Mouse (Mus musculus) neural tube, embryonic 11.5 days (tissue): Measurements from ENCODE around the gene Sbf1. TPM values are rescaled to one million over a fixed set of nuclear protein-coding genes. Genes with fewer than 3 reads are reported as not detected.

Source experiments
- ATAC-seq: fragments of 200-750 bp; cut with Nextera tagmentation; 2 replicates; pipeline ENCODE4 v1.8.0; 2017; ENCODE audit warnings: moderate number of reproducible peaks, mild to moderate bottlenecking, moderate TSS enrichment, moderate library complexity; ENCODE audit not compliant: insufficient read depth, low FRiP score, low TSS enrichment
- DNase-seq: peaks from one replicate; pipeline ENCODE4 v3.0.0-alpha.2; 2015; ENCODE audit warnings: low spot score
- H3K27ac ChIP-seq: fragments of 300-500 bp; sonication (generic); 2 replicates; pipeline ENCODE4 v1.5.1; 2014; ENCODE audit warnings: low read depth, mild to moderate bottlenecking, low read length
- H3K27me3 ChIP-seq: fragments of 300-500 bp; sonication (generic); 2 replicates; pipeline ENCODE4 v1.6.1; 2014; ENCODE audit warnings: mild to moderate bottlenecking, low read length, mixed read lengths; ENCODE audit not compliant: control insufficient read depth, insufficient read depth
- H3K36me3 ChIP-seq: fragments of 300-500 bp; sonication (generic); 2 replicates; pipeline ENCODE4 v1.6.1; 2014; ENCODE audit warnings: mild to moderate bottlenecking, low read length, moderate library complexity, mixed read lengths; ENCODE audit not compliant: control insufficient read depth, insufficient read depth
- H3K4me1 ChIP-seq: fragments of 300-500 bp; sonication (generic); 2 replicates; pipeline ENCODE4 v1.6.1; 2014; ENCODE audit warnings: low read length, mixed read lengths; ENCODE audit not compliant: control insufficient read depth, insufficient read depth
- H3K4me2 ChIP-seq: fragments of 300-500 bp; sonication (generic); 2 replicates; pipeline ENCODE4 v1.6.1; 2014; ENCODE audit warnings: low read depth, mild to moderate bottlenecking, moderate library complexity
- H3K4me3 ChIP-seq: fragments of 300-500 bp; sonication (generic); 2 replicates; pipeline ENCODE4 v1.5.1; 2014; ENCODE audit warnings: low read depth, low read length
- H3K9ac ChIP-seq: fragments of 300-500 bp; sonication (generic); 2 replicates; pipeline ENCODE4 v1.6.1; 2014; ENCODE audit warnings: mild to moderate bottlenecking, low read length
- H3K9me3 ChIP-seq: fragments of 300-500 bp; sonication (generic); 2 replicates; pipeline ENCODE4 v1.6.1; 2016; ENCODE audit warnings: low read length; ENCODE audit not compliant: control insufficient read depth
- WGBS: fragments of 180-500 bp; shearing (Covaris S2); extraction: QIAGEN DNeasy Blood & Tissue Kit; methylation state at CpG from one replicate; pipeline ENCODE4 v1.1.7; 2014; 5-methylcytosine and 5-hydroxymethylcytosine counted together
- polyA plus RNA-seq: library from polyadenylated mRNA; unstranded; fragments of >200 nt; fragmentation: Nextera tagmentation; extraction: Ambion mirVana; gene quantifications from 2 replicates; pipeline ENCODE4 v1.2.1, GENCODE M21; 2014

Gene Sbf1
- 75.7 and 90.7 TPM in 2 replicates for polyA plus RNA-seq

GRCm38 (mm10) chr15:89315190-89315731, at the start of gene Sbf1:
TSS of gene Sbf1 (minus strand) at chr15:89315311.
- WGBS: under 1% methylated on average over 36 of the region's 37 CpGs
- ATAC-seq: peak; percentile 99

GRCm38 (mm10) chr15:89363051-89363450, 47.9 kb upstream of the Sbf1 start:
- H3K4me1 ChIP-seq: no peaks in the 10 kb centered on the region
- ATAC-seq: no peak
- H3K9ac ChIP-seq: no peak overlapping the region
- H3K27ac ChIP-seq: no peak overlapping the region
- WGBS: 90% methylated on average over 7 of the region's 7 CpGs
- H3K36me3 ChIP-seq: peaks cover 22% of the 10 kb centered on the region
- no peak overlapping the region for H3K4me2 ChIP-seq
- H3K9me3 ChIP-seq: no peaks in the 10 kb centered on the region
- DNase-seq: no peak
- no peak overlapping the region for H3K4me3 ChIP-seq
- no peaks in the 10 kb centered on the region for H3K27me3 ChIP-seq

More at GRCm38 (mm10) chr15:89315190-89315731, at the start of gene Sbf1:
- DNase-seq: peak; percentile 98
- H3K4me1 ChIP-seq: peaks cover 12% of the 10 kb centered on the region
- H3K36me3 ChIP-seq: no peaks in the 10 kb centered on the region
- no peak within 1 kb of the TSS for H3K27ac ChIP-seq
- peak within 1 kb of the TSS; percentile 78 for H3K4me2 ChIP-seq
- H3K9me3 ChIP-seq: no peaks in the 10 kb centered on the region
- peak within 1 kb of the TSS; percentile 98 for H3K4me3 ChIP-seq
- peak within 1 kb of the TSS; percentile 86 for H3K9ac ChIP-seq
- H3K27me3 ChIP-seq: no peaks in the 10 kb centered on the region

GRCm38 (mm10) chr15:89358784-89359183, 43.7 kb upstream of the Sbf1 start:
- Histone ChIP-seq H3K9ac (no peak overlapping the region), H3K4me3 (no peak overlapping the region), H3K4me1 (peaks cover 13% of the 10 kb centered on the region), H3K9me3 (no peaks in the 10 kb centered on the region), H3K36me3 (peaks cover 10% of the 10 kb centered on the region), H3K4me2 (no peak overlapping the region), H3K27ac (no peak overlapping the region), H3K27me3 (no peaks in the 10 kb centered on the region)
- WGBS: 92% methylated on average over 3 of the region's 3 CpGs
- ATAC-seq (no peak), DNase-seq (no peak)

GRCm38 (mm10) chr15:89356372-89356771, 41.3 kb upstream of the Sbf1 start:
- Histone ChIP-seq H3K27me3 (no peaks in the 10 kb centered on the region), H3K9ac (peak overlapping the region; percentile 80), H3K4me3 (peak overlapping the region; percentile 74), H3K4me2 (peak overlapping the region; percentile 45), H3K27ac (no peak overlapping the region), H3K36me3 (peaks cover 11% of the 10 kb centered on the region), H3K4me1 (peaks cover 13% of the 10 kb centered on the region), H3K9me3 (no peaks in the 10 kb centered on the region)
- WGBS: under 1% methylated on average over 15 of the region's 15 CpGs
- DNase-seq: peak; percentile 89
- peak; percentile 52; the same call in 1 of the 2 replicates for ATAC-seq

GRCm38 (mm10) chr15:89355241-89356187, 40.4 kb upstream of the Sbf1 start, which contains the start of the genes Lmf2 and Ncaph2:
TSS of gene Lmf2 (minus strand) at chr15:89355659.
TSS of gene Ncaph2 (plus strand) at chr15:89355719.
- peaks cover 12% of the 10 kb centered on the region for H3K36me3 ChIP-seq
- no peaks in the 10 kb centered on the region for H3K9me3 ChIP-seq
- peak within 1 kb of the TSS; percentile 80 for H3K9ac ChIP-seq
- H3K4me3 ChIP-seq: peak within 1 kb of the TSS; percentile 74
- ATAC-seq (peak; percentile 86), DNase-seq (peak; percentile 98)
- H3K4me1 ChIP-seq: peaks cover 13% of the 10 kb centered on the region
- no peaks in the 10 kb centered on the region for H3K27me3 ChIP-seq
- under 1% methylated on average over 64 of the region's 64 CpGs for WGBS
- peak within 1 kb of the TSS; percentile 61; the same call in 1 of the 2 replicates for H3K27ac ChIP-seq
- peak within 1 kb of the TSS; percentile 73 for H3K4me2 ChIP-seq

- Histone ChIP-seq H3K27me3 (no peaks in the 10 kb centered on the region), H3K9ac (peak overlapping the region; percentile 80), H3K4me3 (peak overlapping the region; percentile 74), H3K4me2 (peak overlapping the region; percentile 73), H3K27ac (no peak overlapping the region), H3K36me3 (peaks cover 12% of the 10 kb centered on the region), H3K9me3 (no peaks in the 10 kb centered on the region), H3K4me1 (peaks cover 13% of the 10 kb centered on the region)
- 0 out of 2 replicates have a peak, but pooled peaks have one; percentile 5 for ATAC-seq
- no peak for DNase-seq
- 77% methylated on average over 7 of the region's 7 CpGs for WGBS
These were observed 39.3 kb upstream of the Sbf1 start for GRCm38 (mm10) chr15:89354455-89354854.

GRCm38 (mm10) chr15:89353837-89354236, 38.7 kb upstream of the Sbf1 start:
- 95% methylated on average over 16 of the region's 16 CpGs for WGBS
- no peak for DNase-seq

GRCm38 (mm10) chr15:89352795-89353194, 37.7 kb upstream of the Sbf1 start:
- DNase-seq: no peak
- H3K9ac ChIP-seq: no peak overlapping the region
- peaks cover 13% of the 10 kb centered on the region for H3K4me1 ChIP-seq

More at GRCm38 (mm10) chr15:89353837-89354236, 38.7 kb upstream of the Sbf1 start:
- Histone ChIP-seq H3K27ac (no peak overlapping the region), H3K9ac (no peak overlapping the region), H3K4me1 (peaks cover 13% of the 10 kb centered on the region), H3K4me3 (no peak overlapping the region), H3K4me2 (no peak overlapping the region), H3K36me3 (peaks cover 12% of the 10 kb centered on the region), H3K9me3 (no peaks in the 10 kb centered on the region), H3K27me3 (no peaks in the 10 kb centered on the region)
- ATAC-seq: no peak

More at GRCm38 (mm10) chr15:89352795-89353194, 37.7 kb upstream of the Sbf1 start:
- 97% methylated on average over 12 of the region's 12 CpGs for WGBS
- no peak for ATAC-seq
- Histone ChIP-seq H3K27ac (no peak overlapping the region), H3K27me3 (no peaks in the 10 kb centered on the region), H3K36me3 (peaks cover 12% of the 10 kb centered on the region), H3K9me3 (no peaks in the 10 kb centered on the region), H3K4me3 (no peak overlapping the region), H3K4me2 (no peak overlapping the region)
